Mouse (Mus musculus): ENCODE measurements around the gene Exoc2.

Exoc2 gene

DNA sequence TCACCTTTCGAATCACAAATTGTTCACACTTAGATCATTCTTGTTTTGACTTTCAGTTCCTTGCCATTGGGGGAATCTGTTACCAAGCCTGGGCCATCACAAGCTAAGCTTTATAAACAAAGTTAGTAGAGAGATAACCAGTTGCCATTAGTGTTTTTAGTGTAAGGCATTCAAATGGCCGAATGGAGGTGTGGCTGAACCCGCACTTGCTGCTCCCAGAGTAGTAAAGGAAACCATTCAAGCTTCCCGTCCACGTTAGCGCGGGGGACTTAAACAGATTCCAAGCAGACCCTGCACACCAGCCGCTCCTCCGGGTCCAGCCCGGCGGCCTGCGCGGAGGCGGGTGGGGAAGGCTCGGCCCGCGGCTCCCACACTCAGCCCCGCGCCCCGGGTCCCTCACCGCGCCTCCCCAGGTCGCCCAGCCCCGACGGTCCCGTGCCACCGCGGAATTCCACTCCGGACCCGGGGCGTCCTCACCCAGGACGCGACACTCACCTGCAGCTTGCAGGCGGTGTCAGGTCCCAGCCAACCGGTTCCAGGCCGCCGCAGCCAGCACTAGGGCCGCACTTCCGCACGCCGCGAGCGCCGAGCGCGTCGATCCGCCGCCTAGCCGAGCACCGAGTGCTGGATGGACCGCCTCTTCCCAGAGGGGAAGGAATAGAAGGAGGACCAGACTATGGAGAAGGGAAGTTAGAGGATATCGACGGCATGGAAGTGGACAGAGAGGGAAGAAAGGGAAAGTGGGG, at the start of gene Exoc2, which contains the start of gene Gm5447:
TSS of gene Exoc2 (minus strand) at position 593 of the 746 bp plus-strand sequence.
TSS of gene Gm5447 (plus strand) at position 704 of the 746 bp plus-strand sequence.
- peak; percentile 80 to 83 for DNase-seq

DNA sequence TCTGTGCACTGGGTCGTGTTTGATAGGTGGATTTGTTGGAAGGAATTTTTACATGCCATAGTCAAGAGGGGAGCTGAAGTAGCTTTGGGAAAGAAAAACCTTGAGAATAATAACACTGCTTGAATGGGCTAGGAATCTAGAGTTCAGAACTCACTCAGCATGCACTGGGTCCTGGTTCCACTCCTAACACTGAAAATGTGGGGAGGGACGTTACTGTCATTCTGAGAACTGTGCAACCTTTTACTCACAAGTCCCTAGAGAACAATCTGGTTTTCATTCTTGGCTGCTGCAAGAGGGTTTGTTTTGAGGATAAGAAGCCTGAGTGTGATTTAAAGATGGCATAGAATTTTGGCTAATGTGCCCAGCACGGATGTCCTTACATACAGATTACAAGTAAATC, 49.8 kb upstream of the Exoc2 start:
- DNase-seq: no peak

DNA sequence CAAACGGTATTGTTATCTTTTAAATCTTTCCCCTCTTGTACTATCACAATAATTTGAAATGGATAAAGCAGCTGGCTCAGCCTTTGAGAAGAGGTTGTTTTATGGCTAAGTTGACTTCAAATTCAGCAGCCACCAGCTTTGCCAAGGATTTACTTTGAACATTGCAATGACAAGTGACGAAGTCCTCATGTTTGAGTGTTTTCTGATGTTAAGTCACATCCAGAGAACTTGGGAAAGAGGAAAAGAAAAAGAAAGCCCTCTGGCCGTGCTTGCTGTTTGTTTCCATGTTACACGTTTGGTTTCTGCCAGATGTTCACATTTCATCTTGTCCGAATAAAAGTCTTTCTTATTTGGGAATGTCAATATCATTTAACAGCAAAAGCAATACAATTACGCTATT, 48.0 kb upstream of the Exoc2 start:
- no peak for DNase-seq

DNA sequence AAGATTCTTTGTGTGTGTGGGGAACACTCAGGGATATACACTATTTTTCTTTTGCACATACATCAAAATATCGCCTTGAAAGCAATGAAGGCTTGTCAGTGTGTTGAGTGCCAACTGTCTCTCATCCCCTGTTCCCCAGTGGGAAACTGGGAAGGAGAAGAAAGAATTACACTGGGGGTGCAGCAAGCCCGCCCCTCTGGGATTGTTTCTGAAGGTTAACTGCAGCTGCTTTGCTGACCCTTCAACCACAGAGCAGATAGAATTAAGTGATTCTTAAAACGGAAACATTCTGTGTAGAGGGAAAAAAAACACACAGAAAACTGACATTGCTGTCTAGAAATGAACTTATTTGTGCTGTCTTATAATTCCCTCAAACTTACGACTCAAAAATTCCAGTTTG, 47.6 kb upstream of the Exoc2 start:
- DNase-seq: no peak

DNA sequence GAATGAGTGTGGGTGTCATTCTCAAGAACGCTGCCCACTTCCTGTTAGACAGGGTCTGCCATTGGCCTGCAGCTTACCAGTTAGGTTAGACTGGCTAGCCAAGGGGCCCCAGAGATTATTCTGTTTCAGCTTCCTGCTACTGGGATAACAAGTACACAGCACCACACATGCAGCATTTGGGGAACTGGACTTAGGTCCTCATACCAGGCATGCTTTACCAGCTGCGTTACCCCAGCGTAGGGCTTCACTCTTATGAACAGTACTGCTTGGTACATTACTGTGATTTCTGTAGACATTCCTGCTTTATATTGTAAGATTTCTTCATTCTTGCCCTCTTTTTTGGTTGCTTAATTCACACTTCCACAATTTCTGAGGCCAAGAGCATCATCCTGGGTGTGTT, 43.7 kb upstream of the Exoc2 start:
- no peak for DNase-seq

DNA sequence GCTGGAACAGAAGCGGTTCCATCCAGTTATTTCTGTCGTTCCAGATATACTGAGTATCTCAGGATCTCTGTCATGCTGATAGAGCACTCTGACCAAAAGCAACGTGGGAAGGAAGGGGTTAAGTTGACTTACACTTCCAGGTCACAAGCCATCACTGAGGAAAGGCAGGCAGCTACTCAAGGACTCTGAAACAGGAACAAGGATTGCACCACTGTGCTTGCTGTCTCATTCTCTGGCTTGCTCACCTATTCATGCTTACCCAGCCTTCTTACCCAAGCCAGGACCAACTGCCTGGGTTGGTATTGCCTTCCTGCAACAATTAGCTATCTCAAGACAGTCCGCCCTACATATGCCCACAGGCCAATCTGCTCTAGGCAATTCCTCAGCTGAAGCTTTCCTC, 31.1 kb upstream of the Exoc2 start:
- DNase-seq: no peak

DNA sequence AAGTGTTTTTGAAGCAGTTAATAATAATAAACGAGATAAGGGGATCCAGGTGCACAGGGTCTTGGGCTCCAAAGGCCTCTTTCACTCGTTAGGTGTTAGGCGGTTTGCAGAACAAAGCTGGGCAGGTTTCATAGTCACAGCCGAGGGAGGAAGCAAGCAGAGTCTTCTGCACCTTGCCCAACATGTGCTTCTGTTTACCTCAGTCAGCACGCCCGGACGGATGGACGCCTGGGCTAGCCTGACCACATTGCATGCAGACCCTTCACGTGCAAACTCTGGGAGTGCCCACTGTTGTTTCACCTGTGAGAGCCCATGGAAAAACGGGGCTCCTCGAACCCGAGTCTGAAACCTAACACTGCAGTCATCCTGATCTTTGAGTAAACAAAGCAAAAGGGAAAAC, 30.6 kb upstream of the Exoc2 start:
- DNase-seq: no peak

DNA sequence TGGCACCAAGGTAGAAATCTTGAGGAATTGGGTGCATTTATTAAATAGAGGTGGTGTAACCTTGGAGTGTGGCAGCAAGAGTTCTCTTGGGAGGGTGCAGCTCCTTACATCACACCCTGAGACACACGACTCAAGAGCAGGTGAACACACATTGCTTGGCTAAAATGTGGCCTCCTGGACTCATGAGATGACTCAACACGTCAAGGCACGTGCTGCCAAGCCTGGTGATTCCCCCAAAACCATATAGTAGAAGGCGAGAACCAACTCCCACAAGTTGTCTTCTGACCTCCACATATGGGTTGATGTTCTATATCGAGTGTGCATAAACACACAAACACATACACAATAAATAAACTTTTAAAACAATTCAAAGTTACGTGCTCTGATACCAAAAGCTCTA, 25.9 kb upstream of the Exoc2 start:
- DNase-seq: no peak

DNA sequence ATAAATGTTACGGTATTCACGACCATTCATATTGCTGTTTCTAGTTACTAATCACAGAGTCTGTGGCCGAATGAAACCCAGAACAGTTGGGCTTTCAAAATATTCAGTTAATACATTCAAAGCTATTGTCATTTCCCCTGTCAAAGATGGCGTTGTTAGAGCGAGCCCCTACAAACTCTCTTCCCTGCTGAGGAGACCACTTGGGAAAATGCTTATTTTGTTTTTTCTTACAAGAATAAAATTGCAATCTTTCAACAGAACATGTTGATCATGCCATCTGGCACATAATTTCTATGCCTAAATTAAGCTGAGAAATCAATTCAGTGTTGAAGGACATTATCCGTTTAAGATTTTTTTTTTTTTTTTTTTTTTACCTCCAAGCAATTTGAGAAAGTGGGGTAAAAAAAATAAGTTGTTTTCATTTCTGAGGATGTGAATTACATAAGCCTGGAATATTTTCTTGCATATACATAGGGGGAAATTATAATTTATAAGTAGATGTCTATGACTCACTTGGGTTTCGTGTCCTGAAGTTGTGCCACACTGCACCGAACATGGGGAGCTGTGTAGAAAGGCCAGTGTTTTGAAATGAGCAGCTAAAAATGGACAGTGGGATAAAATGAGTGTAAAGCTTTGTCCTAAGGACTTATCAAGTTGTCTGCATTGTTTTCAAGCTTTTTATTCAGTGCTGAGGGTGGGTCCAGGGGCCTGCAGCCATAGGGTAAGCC, 23.8 kb upstream of the Exoc2 start:
- DNase-seq: no peak

DNA sequence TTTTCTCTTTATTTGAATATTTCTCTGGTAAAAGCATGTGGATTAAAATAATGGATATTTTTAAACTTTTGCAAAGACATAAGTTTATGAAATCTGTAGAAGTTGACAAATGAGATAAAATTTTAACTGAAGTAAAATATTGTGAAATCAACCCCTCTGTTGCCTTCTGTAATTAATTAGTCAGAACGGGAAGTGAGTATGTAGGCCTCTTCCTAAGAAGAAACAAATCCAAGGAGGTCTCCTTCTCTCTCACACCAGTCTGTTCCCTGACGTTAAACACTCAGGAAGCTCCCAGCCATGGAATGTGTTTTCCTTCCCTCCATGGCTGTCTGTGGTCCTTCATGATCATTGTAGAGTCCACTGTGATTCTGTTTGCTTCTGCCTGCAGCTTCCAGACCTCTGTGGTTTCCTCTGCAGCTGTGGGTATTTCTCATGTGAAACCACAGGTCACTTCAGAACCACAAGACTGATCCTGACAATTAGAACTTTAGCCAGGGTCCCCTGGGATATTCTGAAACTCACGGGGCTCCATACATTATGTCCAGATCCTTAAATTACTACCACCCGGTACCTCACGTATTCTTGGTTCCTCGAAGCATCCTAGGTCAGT, 20.5 kb upstream of the Exoc2 start:
- DNase-seq: no peak

DNA sequence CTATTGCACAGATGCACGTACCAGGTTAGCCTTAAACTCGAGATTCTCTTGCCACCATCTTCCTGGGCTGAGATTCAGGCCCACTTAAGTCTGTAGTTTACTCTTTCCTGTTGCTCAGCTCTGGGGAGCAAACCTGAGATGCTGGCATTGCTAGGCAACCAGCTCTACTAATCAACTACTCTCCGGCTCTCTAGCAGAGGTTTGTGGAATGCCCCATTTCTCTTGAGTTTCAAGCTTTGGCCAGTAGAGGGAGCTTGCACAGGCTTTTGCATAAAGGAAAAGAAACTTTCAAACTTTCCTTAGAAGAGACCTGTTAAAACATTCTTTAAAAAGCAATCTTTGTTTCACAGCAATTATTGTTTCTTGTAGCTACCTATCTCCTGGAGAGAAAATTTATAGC, 19.9 kb upstream of the Exoc2 start:
- DNase-seq: peak; percentile 29 to 58

DNA sequence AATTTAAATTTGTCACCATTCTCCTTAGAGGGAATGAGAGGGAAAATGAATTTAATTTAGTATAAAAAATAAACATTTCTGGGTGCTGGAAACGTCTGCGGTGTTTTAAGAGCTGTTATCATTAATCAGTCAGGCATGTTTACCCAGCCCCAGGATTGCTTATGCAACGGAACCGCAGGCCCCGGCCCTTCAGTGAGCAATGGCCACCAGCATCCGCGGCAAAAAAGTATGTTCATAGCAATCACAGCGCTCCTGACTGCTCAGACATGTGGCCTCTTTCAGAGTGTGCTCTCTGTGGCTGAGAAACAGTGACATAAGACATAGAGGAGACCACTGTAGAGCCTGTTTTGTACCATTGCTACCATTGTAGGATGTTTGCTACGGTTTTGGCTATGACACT, 16.3 kb upstream of the Exoc2 start:
- DNase-seq: no peak

DNA sequence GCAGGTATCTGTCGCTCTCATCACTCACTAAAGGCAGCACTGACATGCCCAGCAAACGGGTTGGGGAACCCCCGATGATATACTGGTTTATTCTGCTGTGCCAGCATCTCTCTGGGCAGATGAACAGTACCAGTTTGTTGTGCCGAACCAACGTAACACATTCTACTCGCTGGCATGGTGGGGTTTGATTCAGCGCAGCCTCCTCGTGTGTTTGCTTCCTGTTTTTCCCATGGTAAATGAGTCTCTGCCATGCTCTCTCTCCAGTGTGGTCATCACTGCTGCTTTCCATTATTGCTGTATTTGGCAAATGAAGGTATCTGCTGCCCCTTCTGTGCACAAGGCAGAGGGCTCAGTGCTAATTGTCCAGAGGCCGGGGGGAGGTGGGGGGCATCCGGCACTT, 15.8 kb upstream of the Exoc2 start:
- no peak for DNase-seq

DNA sequence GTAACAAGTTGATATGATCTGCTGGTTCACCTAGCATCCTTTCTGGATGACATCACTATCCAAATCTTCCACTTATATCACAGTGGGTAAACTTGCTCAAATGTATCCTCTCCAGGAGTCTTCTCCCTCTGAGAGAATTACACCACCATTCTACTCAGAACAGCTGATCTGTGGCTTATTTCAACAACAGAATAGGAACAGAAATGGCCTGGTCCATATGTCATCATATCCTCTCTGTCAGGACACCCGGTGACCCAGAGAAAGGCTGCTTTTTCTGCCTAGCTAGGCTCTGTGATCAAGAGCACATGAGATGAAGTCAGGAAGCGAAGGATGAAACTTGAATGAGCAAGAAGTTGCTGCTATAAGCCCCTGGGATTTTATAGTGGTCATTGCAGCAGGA, 13.8 kb upstream of the Exoc2 start:
- no peak for DNase-seq

DNA sequence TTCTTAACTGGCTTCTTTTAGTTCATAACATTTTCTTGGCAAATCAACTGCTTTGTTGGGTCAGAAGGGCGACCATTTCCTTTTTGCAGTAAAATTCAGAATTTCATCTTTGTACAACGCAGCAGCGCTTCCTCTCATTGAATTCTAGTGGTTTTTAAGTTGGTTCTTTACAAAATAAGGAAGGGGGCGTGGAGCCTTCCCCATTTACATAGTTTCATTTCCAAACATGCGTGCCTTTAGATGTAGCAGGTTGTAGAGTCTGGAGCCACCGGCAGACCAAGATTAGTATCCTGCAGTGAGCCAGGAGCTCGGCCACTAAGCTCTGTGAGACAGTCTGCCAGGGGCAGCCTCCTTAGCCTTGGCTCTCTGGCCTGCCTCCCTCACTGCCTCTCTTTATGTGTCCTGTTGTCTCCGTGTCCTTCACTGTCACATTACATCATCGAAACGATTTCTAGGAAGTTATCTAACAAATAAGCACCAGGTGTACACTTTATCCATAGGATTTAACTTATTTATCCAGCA, 13.1 kb upstream of the Exoc2 start:
- DNase-seq: no peak

DNA sequence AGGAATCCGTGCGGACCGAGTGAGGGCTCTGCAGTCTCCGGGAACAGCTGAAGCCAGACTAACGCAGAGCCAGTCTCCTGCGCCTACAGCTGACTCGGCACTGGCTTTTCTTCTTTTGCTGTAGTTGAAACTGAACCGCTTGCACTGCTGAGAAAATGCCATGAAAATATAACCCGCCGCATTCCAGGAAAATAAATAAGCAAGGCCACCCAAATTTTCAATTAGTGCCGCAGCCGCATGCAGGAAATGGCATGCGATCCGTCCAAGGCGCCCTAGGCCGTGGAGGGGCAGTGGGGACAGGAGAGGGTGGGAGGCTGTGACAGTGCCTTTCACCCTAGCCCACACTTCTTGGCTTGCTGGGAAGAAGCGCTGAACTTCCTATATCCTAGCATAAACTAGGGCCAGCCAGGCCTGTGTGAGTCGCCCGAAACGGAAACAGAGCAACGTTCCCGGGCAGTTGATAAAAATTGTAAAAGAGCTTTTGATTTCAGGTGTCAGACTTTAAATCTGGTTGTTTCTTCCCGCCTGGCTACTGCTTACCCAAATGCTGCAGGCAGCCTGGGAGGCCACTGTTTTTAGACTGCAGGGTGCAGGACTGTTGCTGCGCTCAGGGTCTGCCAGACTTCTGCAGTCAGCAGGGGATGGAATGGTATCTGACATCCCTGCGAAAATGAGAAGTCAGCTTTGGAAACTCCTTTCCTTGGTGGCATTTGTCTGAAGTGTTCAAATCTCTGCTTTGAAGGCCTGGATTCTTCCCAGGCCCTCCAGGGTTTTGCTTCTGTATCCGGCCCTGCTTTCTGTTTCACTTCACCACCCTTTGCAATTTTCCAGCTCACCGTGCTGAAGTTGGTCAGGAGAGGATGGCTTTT, 11.9 kb upstream of the Exoc2 start:
- DNase-seq: peak; percentile 15 to 32

DNA sequence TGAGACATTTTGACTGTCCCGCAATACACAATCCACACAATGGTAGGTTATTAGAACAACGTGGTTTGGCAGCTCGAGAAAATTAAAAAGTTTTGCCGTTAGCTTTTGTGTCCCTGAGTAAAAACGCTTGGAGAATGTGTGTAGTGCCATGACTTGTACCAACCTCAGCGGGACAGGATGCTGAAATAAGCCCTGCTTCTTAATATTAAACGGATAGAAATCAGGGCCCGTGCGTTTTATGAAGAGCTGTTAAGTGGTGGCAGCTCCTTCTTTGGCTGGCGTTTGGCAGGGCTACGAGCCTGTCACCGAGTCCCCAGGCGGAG, 11.3 kb upstream of the Exoc2 start:
- DNase-seq: no peak

DNA sequence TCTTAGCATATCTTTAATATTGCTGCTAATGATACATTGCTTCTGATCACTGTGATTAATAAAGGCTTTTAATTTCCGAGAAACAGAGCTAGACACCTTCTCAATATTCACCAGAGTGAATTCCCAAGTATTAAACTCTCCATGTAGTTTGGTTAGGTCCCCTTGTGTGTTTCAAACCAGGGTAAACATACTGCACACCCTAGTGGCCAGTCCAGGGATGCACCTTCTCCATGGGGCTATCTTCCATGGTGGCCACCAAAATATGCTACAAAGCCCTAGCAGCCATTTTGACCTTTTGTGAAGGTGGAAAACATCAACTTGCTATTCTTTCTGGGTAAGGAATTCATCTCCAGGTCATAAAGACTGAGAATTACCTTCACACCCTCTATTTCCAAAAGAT, 7.8 kb upstream of the Exoc2 start:
- peak; percentile 22 to 63 for DNase-seq

DNA sequence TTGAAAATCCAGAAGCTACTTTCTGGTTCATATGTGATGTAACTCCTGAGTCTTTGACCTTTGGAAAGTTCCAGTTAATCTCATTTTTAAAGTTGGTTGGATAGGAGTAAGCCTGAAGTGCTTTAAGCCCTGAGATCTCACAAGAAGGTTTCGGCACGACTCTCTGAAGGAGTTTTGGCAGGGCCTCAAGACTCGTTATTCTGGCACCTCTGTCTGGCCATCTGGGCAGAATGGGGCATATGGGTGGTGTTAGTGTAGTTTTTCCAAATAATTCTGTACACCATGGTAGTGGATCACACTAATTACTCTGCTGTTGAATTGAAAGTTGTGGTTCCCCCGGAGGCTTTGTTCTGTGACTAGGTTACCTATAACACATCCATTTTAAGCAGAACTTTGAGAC, 4.3 kb upstream of the Exoc2 start:
- DNase-seq: no peak

DNA sequence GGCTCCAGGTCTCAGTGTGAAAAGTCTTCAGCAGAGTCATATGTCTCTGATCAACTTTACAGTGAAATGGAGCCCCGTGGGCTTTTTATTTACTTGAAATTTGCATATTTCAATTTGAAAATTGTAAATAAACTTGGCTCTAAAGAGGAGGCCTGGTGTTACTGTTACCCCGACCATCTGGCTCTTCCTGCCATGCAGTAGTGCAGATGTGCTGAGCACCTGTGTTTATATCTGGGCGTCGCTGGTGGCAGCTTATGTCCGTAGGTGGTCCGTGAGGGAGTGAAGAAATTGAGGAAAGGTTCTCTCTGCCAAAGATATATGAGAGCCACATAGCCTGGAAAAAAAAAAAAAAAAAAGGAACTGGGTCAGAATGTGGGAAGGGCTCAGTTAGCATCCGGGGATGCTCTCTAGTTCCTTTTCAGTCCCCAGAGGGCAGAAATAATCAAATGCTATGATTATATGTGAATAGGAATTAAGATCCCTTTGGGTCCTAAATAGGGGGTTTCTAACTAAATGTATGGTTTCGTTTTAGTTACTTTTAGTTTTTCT, 2.7 kb upstream of the Exoc2 start:
- DNase-seq: no peak

DNA sequence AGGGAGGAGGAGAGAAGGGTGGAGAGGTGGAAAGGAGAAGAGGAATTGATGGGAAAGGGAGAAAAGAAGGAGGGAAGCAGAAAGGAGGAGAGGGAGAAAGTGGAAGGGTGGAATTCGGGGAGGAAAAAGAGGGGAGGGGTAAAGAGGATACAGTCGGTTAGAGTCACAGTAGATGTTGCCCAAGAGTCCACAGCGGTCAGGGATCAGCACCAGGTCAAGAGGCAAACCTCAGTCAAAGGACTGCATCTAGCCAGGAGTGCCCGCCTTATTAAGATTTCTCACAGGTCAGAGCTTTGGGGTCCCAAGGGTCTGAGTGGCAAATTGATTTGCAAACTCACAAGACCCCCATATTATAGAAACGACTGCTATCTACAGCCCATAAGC, 346 bp upstream of the Exoc2 start:
- DNase-seq: no peak

DNA sequence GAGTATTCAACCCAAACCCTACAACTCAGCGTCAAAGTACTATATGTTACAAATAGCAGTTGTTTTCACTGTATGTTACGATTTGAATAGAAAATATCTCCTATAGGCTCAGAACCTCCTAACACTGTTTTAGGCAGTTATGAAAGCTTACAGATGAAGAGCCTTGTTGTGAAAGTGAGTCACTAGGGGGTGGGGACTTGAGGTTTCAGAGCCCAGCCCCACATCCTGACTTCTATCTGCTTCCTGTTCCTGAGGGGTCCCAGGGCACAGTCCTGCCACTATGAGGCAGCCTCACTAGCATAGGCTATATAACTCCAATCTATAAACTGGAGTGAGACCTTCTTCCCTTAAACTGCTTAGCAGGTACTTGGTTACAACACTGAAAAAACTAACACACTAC, 1.8 kb downstream of the Exoc2 start:
- no peak for DNase-seq

DNA sequence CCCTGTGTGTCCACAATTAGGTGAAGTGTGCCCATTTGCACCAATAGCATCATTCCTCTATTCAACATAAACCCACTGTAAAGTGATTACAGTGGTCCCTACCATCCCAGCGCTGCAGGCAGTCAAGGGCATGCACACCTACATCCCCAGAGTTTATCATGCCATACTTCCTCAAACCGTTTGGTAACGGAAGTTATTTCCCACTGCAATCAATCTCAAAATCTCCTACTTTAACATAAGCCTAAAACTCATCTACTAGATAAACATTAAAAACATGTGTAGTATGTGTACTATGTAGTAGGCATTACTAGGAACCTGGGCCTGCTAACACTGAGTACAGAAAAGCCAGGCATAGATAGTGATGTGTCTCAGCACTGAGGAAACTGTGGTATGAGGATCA, 2.8 kb downstream of the Exoc2 start:
- DNase-seq: no peak
